Mouse (Mus musculus): ENCODE results near the gene Cfap57. TPM values are rescaled to one million over a fixed set of nuclear protein-coding genes. Genes with fewer than 3 reads are reported as not detected.

Gene Cfap57
- total and polyA plus RNA-seq, 3 experiments, result not detected

DNA sequence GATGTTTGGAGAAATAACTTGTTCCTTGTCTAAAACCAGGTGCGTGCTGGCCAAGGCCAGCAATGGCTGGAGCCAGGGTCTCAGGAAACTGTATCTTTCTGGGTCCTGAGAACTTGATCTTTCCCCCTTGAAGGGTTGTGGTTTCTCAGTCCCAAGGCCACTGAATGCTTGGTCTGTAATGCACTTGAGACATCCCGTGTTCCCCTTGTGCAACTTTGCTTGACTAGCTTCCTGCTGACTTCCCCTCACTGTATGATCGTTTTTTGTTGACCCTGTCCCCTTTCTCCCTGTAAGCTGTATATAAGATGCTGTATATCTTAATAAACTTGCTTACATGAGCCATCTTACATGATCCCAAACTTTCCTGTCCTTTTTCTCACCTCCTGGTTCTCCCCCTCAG, 10.7 kb downstream of the Cfap57 start:
- Histone ChIP-seq H3K4me3 (replicated peaks in 1 of 3; ENCODE audit: low read depth in 2 of 3, low read length in 2 of 3, poor library complexity in 1 of 3) (no peak overlapping the region), H3K4me1 (ENCODE audit: control insufficient read depth in 1 of 2, insufficient read depth in 2 of 2) (no peaks in the 10 kb centered on the region), H3K9me3 (replicated peaks; ENCODE audit: low read length) (peaks cover 4% of the 10 kb centered on the region), H3K27ac (ENCODE audit: insufficient read depth, low read depth) (no peak overlapping the region), H3K36me3 (replicated peaks in 1 of 2; ENCODE audit: control insufficient read depth in 1 of 2, insufficient read depth in 1 of 2, low read length in 1 of 2) (no peaks in the 10 kb centered on the region), H3K27me3 (replicated peaks) (peaks cover 95% of the 10 kb centered on the region), H3K9ac (ENCODE audit: insufficient read depth, low read depth) (no peak overlapping the region), H3K4me2 (ENCODE audit: insufficient read depth, low read depth, poor library complexity, severe bottlenecking) (no peak overlapping the region), H3K79me2 (replicated peaks; ENCODE audit: control insufficient read depth, extremely low read depth, insufficient read depth, poor library complexity, severe bottlenecking) (no peaks in the 10 kb centered on the region)
- no peak for TF ChIP-seq MXI1 (IDR thresholded peaks at IDR 0.05; ENCODE audit: low read depth, low read length)
- no peak for TF ChIP-seq ELF1 (IDR thresholded peaks at IDR 0.05; ENCODE audit: low read depth, low read length)
- no peak for TF ChIP-seq MAX (IDR thresholded peaks at IDR 0.05; ENCODE audit: low read length)
- no peak for TF ChIP-seq MAFK (IDR thresholded peaks at IDR 0.05; ENCODE audit: insufficient replicate concordance, low read length)
- TF ChIP-seq CHD1 (IDR thresholded peaks at IDR 0.05; ENCODE audit: low read depth, low read length), result no peak
- TF ChIP-seq HCFC1 (IDR thresholded peaks at IDR 0.05; ENCODE audit: low read depth, low read length), result no peak
- TF ChIP-seq ZMIZ1 (IDR thresholded peaks at IDR 0.05; ENCODE audit: low read depth, low read length), result no peak
- TF ChIP-seq TBP (conservative IDR thresholded peaks at IDR 0.05; ENCODE audit: low read depth, low read length), result no peak
- no peak for TF ChIP-seq SMC3 (IDR thresholded peaks at IDR 0.05; ENCODE audit: low read depth, low read length)
- no peak for TF ChIP-seq ZC3H11A (IDR thresholded peaks at IDR 0.05; ENCODE audit: low read depth, low read length)
- TF ChIP-seq MYC (IDR thresholded peaks at IDR 0.05; ENCODE audit: low read depth, low read length), result no peak
- TF ChIP-seq CTCF (conservative IDR thresholded peaks at IDR 0.05 in 1 of 2, IDR thresholded peaks at IDR 0.05 in 1 of 2; ENCODE audit: low read depth in 2 of 2, low read length in 2 of 2), result no peak
- no peak for TF ChIP-seq ZNF384 (IDR thresholded peaks at IDR 0.05; ENCODE audit: low read depth, low read length)
- no peak for TF ChIP-seq MEF2A (IDR thresholded peaks at IDR 0.05; ENCODE audit: borderline replicate concordance, low read depth, low read length)
- TF ChIP-seq UBTF (IDR thresholded peaks at IDR 0.05; ENCODE audit: low read depth, low read length), result no peak
- TF ChIP-seq E2F4 (IDR thresholded peaks at IDR 0.05; ENCODE audit: insufficient replicate concordance, low read depth, low read length), result no peak
- DNase-seq (ENCODE audit: extremely low read depth), result no peak
- dilution Hi-C loops (cut with MboI; ENCODE audit: extremely low pct_ligation_motif_present, extremely low pct_unique_long_range_greater_than_20kb, low sequenced_read_pairs) (no loop called here), in situ Hi-C loops (cut with MboI; ENCODE audit: low pct_ligation_motif_present, low pct_unique_long_range_greater_than_20kb, low sequenced_read_pairs) (no loop called here)

GRCm38 (mm10) chr4:118604065-118604464, 16.5 kb downstream of the Cfap57 start:
- DNase-seq (ENCODE audit: extremely low read depth), result no peak
- in situ Hi-C loops (cut with MboI; ENCODE audit: low pct_ligation_motif_present, low pct_unique_long_range_greater_than_20kb, low sequenced_read_pairs) (no loop called here), dilution Hi-C loops (cut with MboI; ENCODE audit: extremely low pct_ligation_motif_present, extremely low pct_unique_long_range_greater_than_20kb, low sequenced_read_pairs) (no loop called here)
- Histone ChIP-seq H3K9me3 (replicated peaks; ENCODE audit: low read length) (no peaks in the 10 kb centered on the region), H3K9ac (ENCODE audit: insufficient read depth, low read depth) (no peak overlapping the region), H3K4me1 (ENCODE audit: control insufficient read depth in 1 of 2, insufficient read depth in 2 of 2) (no peaks in the 10 kb centered on the region), H3K27me3 (replicated peaks) (peaks cover 58% of the 10 kb centered on the region), H3K4me2 (ENCODE audit: insufficient read depth, low read depth, poor library complexity, severe bottlenecking) (no peak overlapping the region), H3K27ac (ENCODE audit: insufficient read depth, low read depth) (no peak overlapping the region), H3K36me3 (replicated peaks in 1 of 2; ENCODE audit: control insufficient read depth in 1 of 2, insufficient read depth in 1 of 2, low read length in 1 of 2) (no peaks in the 10 kb centered on the region), H3K79me2 (replicated peaks; ENCODE audit: control insufficient read depth, extremely low read depth, insufficient read depth, poor library complexity, severe bottlenecking) (no peaks in the 10 kb centered on the region), H3K4me3 (replicated peaks in 1 of 3; ENCODE audit: low read depth in 2 of 3, low read length in 2 of 3, poor library complexity in 1 of 3) (no peak overlapping the region)
- no peak for TF ChIP-seq POLR2AphosphoS2 (IDR thresholded peaks at IDR 0.05; ENCODE audit: low read depth, low read length)
- no peak for TF ChIP-seq USF2 (conservative IDR thresholded peaks at IDR 0.05; ENCODE audit: low read depth, low read length)
- TF ChIP-seq ZNF384 (IDR thresholded peaks at IDR 0.05; ENCODE audit: low read depth, low read length), result no peak
- TF ChIP-seq JUN (IDR thresholded peaks at IDR 0.05; ENCODE audit: insufficient read depth, low read depth, low read length), result no peak
- TF ChIP-seq USF1 (IDR thresholded peaks at IDR 0.05; ENCODE audit: low read depth, low read length), result no peak
- TF ChIP-seq ELF1 (IDR thresholded peaks at IDR 0.05; ENCODE audit: low read depth, low read length), result no peak
- no peak for TF ChIP-seq CHD1 (IDR thresholded peaks at IDR 0.05; ENCODE audit: low read depth, low read length)
- TF ChIP-seq NRF1 (IDR thresholded peaks at IDR 0.05; ENCODE audit: low read depth, low read length), result no peak
- no peak for TF ChIP-seq EP300 (IDR thresholded peaks at IDR 0.05; ENCODE audit: low read length)
